Mouse (Mus musculus) limb, embryonic 13.5 days (tissue): ENCODE measurements around the gene Gja1. TPM values are rescaled to one million over a fixed set of nuclear protein-coding genes. Genes with fewer than 3 reads are reported as not detected.

Experiments
- ATAC-seq: fragments of 200-750 bp; cut with Nextera tagmentation; 2 replicates; pipeline ENCODE4 v1.8.0; 2017; ENCODE audit warnings: low read depth, moderate number of reproducible peaks, moderate TSS enrichment; ENCODE audit not compliant: low FRiP score
- H3K27ac ChIP-seq: fragments of 300-500 bp; sonication (generic); 2 replicates; pipeline ENCODE4 v1.5.1; 2015; ENCODE audit warnings: inconsistent platforms, mild to moderate bottlenecking, moderate library complexity
- H3K27me3 ChIP-seq: fragments of 300-500 bp; sonication (generic); 2 replicates; pipeline ENCODE4 v1.6.1; 2015; ENCODE audit warnings: mild to moderate bottlenecking, inconsistent platforms
- H3K36me3 ChIP-seq: fragments of 300-500 bp; sonication (generic); 2 replicates; pipeline ENCODE4 v1.6.1; 2015; ENCODE audit warnings: inconsistent platforms, mild to moderate bottlenecking, moderate library complexity
- H3K4me1 ChIP-seq: fragments of 300-500 bp; sonication (generic); 2 replicates; pipeline ENCODE4 v1.6.1; 2015; ENCODE audit warnings: inconsistent platforms
- H3K4me2 ChIP-seq: fragments of 300-500 bp; sonication (generic); replicated peaks from 2 replicates; pipeline ENCODE4 v1.6.1; 2015; ENCODE audit warnings: inconsistent platforms, mild to moderate bottlenecking, moderate library complexity
- H3K4me3 ChIP-seq: fragments of 300-500 bp; sonication (generic); 2 replicates; pipeline ENCODE4 v1.5.1; 2015; ENCODE audit warnings: moderate library complexity, mild to moderate bottlenecking, inconsistent platforms
- H3K9ac ChIP-seq: fragments of 300-500 bp; sonication (generic); 2 replicates; pipeline ENCODE4 v1.6.1; 2015; ENCODE audit warnings: mild to moderate bottlenecking, inconsistent platforms
- H3K9me3 ChIP-seq: fragments of 300-500 bp; sonication (generic); 2 replicates; pipeline ENCODE4 v1.6.1; 2016; ENCODE audit warnings: inconsistent platforms
- WGBS: fragments of 180-500 bp; shearing (Covaris S2); methylation state at CpG from one replicate; pipeline ENCODE4 v1.1.7; 2015; 5-methylcytosine and 5-hydroxymethylcytosine counted together
- polyA plus RNA-seq: library from polyadenylated mRNA; unstranded; fragments of >200 nt; fragmentation: Nextera tagmentation; extraction: Ambion mirVana; gene quantifications from 2 replicates; pipeline ENCODE4 v1.2.1, GENCODE M21; 2015

The Gja1 gene
- polyA plus RNA-seq, 1 experiment from 2014 or later = 241 TPM

GRCm38 (mm10) chr10:56425016-56425798 lies 48.1 kb downstream of the Gja1 start:
- no peaks in the 10 kb centered on the region for H3K27me3 ChIP-seq
- peaks cover 11% of the 10 kb centered on the region for H3K4me1 ChIP-seq
- H3K9ac ChIP-seq = no peak overlapping the region
- WGBS = 45% methylated on average over 15 of the region's 15 CpGs
- no peak overlapping the region for H3K27ac ChIP-seq
- H3K9me3 ChIP-seq = no peaks in the 10 kb centered on the region
- H3K4me3 ChIP-seq = no peak overlapping the region
- no peaks in the 10 kb centered on the region for H3K36me3 ChIP-seq
- ATAC-seq = no peak
- H3K4me2 ChIP-seq = no peak overlapping the region

- Histone ChIP-seq H3K9me3 (no peaks in the 10 kb centered on the region; the same call in 1 of the 2 replicates), H3K4me3 (no peak overlapping the region), H3K27ac (no peak overlapping the region), H3K36me3 (no peaks in the 10 kb centered on the region), H3K4me1 (peaks cover 11% of the 10 kb centered on the region), H3K27me3 (no peaks in the 10 kb centered on the region), H3K9ac (no peak overlapping the region), H3K4me2 (no peak overlapping the region)
- WGBS = 62% methylated on average over 4 of the region's 4 CpGs
- ATAC-seq = no peak
Measured at GRCm38 (mm10) chr10:56426369-56426768, 49.2 kb downstream of the Gja1 start.

GRCm38 (mm10) chr10:56427382-56427781 lies 50.3 kb downstream of the Gja1 start:
- no peak overlapping the region for H3K4me2 ChIP-seq
- H3K36me3 ChIP-seq = no peaks in the 10 kb centered on the region
- H3K9me3 ChIP-seq = no peaks in the 10 kb centered on the region; the same call in 1 of the 2 replicates
- H3K27ac ChIP-seq = no peak overlapping the region
- H3K4me1 ChIP-seq = peaks cover 19% of the 10 kb centered on the region
- WGBS = 69% methylated on average over 2 of the region's 2 CpGs
- ATAC-seq = no peak
- no peak overlapping the region for H3K4me3 ChIP-seq
- H3K9ac ChIP-seq = no peak overlapping the region
- H3K27me3 ChIP-seq = no peaks in the 10 kb centered on the region

- H3K4me3 ChIP-seq = no peak overlapping the region
- H3K27ac ChIP-seq = no peak overlapping the region
- H3K9me3 ChIP-seq = no peaks in the 10 kb centered on the region; the same call in 1 of the 2 replicates
- H3K27me3 ChIP-seq = no peaks in the 10 kb centered on the region
- 87% methylated on average over 2 of the region's 2 CpGs for WGBS
- no peak overlapping the region for H3K4me2 ChIP-seq
- no peak overlapping the region for H3K9ac ChIP-seq
- no peaks in the 10 kb centered on the region for H3K36me3 ChIP-seq
- peaks cover 24% of the 10 kb centered on the region for H3K4me1 ChIP-seq
- no peak for ATAC-seq
Measured at GRCm38 (mm10) chr10:56427827-56428226, 50.7 kb downstream of the Gja1 start.

GRCm38 (mm10) chr10:56429011-56429410 lies 51.9 kb downstream of the Gja1 start:
- no peak overlapping the region for H3K4me3 ChIP-seq
- H3K36me3 ChIP-seq = no peaks in the 10 kb centered on the region

GRCm38 (mm10) chr10:56431600-56432389 lies 54.7 kb downstream of the Gja1 start:
- Histone ChIP-seq H3K4me1 (peaks cover 16% of the 10 kb centered on the region), H3K4me3 (peak overlapping the region; percentile 36), H3K27ac (peak overlapping the region; percentile 90), H3K27me3 (no peaks in the 10 kb centered on the region), H3K4me2 (peak overlapping the region; percentile 69), H3K36me3 (no peaks in the 10 kb centered on the region), H3K9ac (peak overlapping the region; percentile 60), H3K9me3 (no peaks in the 10 kb centered on the region; the same call in 1 of the 2 replicates)
- ATAC-seq = peak; percentile 89
- 9% methylated on average over 23 of the region's 23 CpGs for WGBS

More at GRCm38 (mm10) chr10:56429011-56429410, 51.9 kb downstream of the Gja1 start:
- Histone ChIP-seq H3K27ac (no peak overlapping the region), H3K4me2 (no peak overlapping the region), H3K9me3 (no peaks in the 10 kb centered on the region; the same call in 1 of the 2 replicates), H3K4me1 (peaks cover 27% of the 10 kb centered on the region), H3K27me3 (no peaks in the 10 kb centered on the region), H3K9ac (no peak overlapping the region)
- WGBS = 76% methylated on average over 5 of the region's 5 CpGs
- ATAC-seq = no peak

GRCm38 (mm10) chr10:56432390-56432709 lies 55.2 kb downstream of the Gja1 start:
- Histone ChIP-seq H3K27me3 (no peaks in the 10 kb centered on the region), H3K4me3 (no peak overlapping the region), H3K36me3 (no peaks in the 10 kb centered on the region), H3K4me2 (peak overlapping the region; percentile 69), H3K4me1 (peaks cover 16% of the 10 kb centered on the region), H3K9ac (no peak overlapping the region), H3K27ac (peak overlapping the region; percentile 90), H3K9me3 (no peaks in the 10 kb centered on the region; the same call in 1 of the 2 replicates)
- WGBS = 54% methylated on average over 6 of the region's 6 CpGs
- no peak for ATAC-seq

GRCm38 (mm10) chr10:56437290-56437689 lies 60.2 kb downstream of the Gja1 start:
- Histone ChIP-seq H3K9me3 (no peaks in the 10 kb centered on the region), H3K4me1 (peaks cover 9% of the 10 kb centered on the region), H3K9ac (no peak overlapping the region), H3K4me2 (no peak overlapping the region), H3K36me3 (no peaks in the 10 kb centered on the region), H3K27ac (no peak overlapping the region), H3K4me3 (no peak overlapping the region), H3K27me3 (no peaks in the 10 kb centered on the region)
- ATAC-seq = no peak
- 64% methylated on average over 11 of the region's 11 CpGs for WGBS

GRCm38 (mm10) chr10:56439638-56440037 lies 62.5 kb downstream of the Gja1 start:
- Histone ChIP-seq H3K4me2 (no peak overlapping the region), H3K27me3 (no peaks in the 10 kb centered on the region), H3K9me3 (no peaks in the 10 kb centered on the region), H3K9ac (no peak overlapping the region), H3K4me3 (no peak overlapping the region), H3K36me3 (no peaks in the 10 kb centered on the region), H3K27ac (no peak overlapping the region), H3K4me1 (no peaks in the 10 kb centered on the region)
- 81% methylated on average over 4 of the region's 4 CpGs for WGBS
- no peak for ATAC-seq

- 65% methylated on average over 2 of the region's 2 CpGs for WGBS
- Histone ChIP-seq H3K27me3 (no peaks in the 10 kb centered on the region), H3K36me3 (no peaks in the 10 kb centered on the region), H3K4me3 (no peak overlapping the region), H3K27ac (no peak overlapping the region), H3K9ac (no peak overlapping the region), H3K9me3 (no peaks in the 10 kb centered on the region), H3K4me1 (no peaks in the 10 kb centered on the region), H3K4me2 (no peak overlapping the region)
- ATAC-seq = no peak
Measured at GRCm38 (mm10) chr10:56444457-56444856, 67.3 kb downstream of the Gja1 start.

GRCm38 (mm10) chr10:56449030-56449429 lies 71.9 kb downstream of the Gja1 start:
- WGBS = 61% methylated on average over 4 of the region's 4 CpGs
- no peaks in the 10 kb centered on the region for H3K27me3 ChIP-seq
- no peak for ATAC-seq
- H3K4me2 ChIP-seq = no peak overlapping the region
- H3K27ac ChIP-seq = no peak overlapping the region
- no peaks in the 10 kb centered on the region for H3K36me3 ChIP-seq
- no peaks in the 10 kb centered on the region for H3K4me1 ChIP-seq
- H3K9me3 ChIP-seq = no peaks in the 10 kb centered on the region
- H3K9ac ChIP-seq = no peak overlapping the region
- no peak overlapping the region for H3K4me3 ChIP-seq
